Mouse (Mus musculus): ENCODE data around the gene Olfr483.

- no peak for TF ChIP-seq GATA1 (IDR thresholded peaks at IDR 0.05; ENCODE audit: low read length)
- TF ChIP-seq TAL1 (IDR thresholded peaks at IDR 0.05; ENCODE audit: low read length): no peak
Observed at GRCm38 (mm10) chr7:108067246-108067645, 33.4 kb upstream of the Olfr483 start, which contains the start of gene Olfr480.

Data from erythroblast, embryonic 14.5 days (primary cell).